Mouse (Mus musculus): ENCODE results near the gene Apoa4. TPM values are rescaled to one million over a fixed set of nuclear protein-coding genes. Genes with fewer than 3 reads are reported as not detected.

Gene Apoa4
- polyA plus RNA-seq, 1 experiment from 2014 or later = not detected

GRCm38 (mm10) chr9:46235196-46235595 is 5.3 kb upstream of the Apoa4 start:
- WGBS = 88% methylated on average over 6 of the region's 6 CpGs
- no peak for ATAC-seq

GRCm38 (mm10) chr9:46235596-46235648 is 5.1 kb upstream of the Apoa4 start, which contains the start of gene Apoc3:
Gene Apoc3, minus strand, starts transcription at chr9:46235636.
- H3K4me2 ChIP-seq (ENCODE audit: low read length) = no peak within 1 kb of the TSS
- ATAC-seq (no peak), DNase-seq (ENCODE audit: low spot score) (no peak)
- no peaks in the 10 kb centered on the region for H3K36me3 ChIP-seq (ENCODE audit: control insufficient read depth, insufficient read depth, low read length)
- no peaks in the 10 kb centered on the region for H3K27me3 ChIP-seq (replicated peaks; ENCODE audit: control insufficient read depth, insufficient read depth, low read length)
- no peak within 1 kb of the TSS for H3K9ac ChIP-seq (ENCODE audit: low read length)
- no peak within 1 kb of the TSS for H3K27ac ChIP-seq (ENCODE audit: low read depth, low read length)
- H3K4me3 ChIP-seq (ENCODE audit: low read depth, low read length) = no peak within 1 kb of the TSS
- peaks cover 2% of the 10 kb centered on the region; the same call in 1 of the 2 replicates for H3K4me1 ChIP-seq (ENCODE audit: control insufficient read depth, insufficient read depth, low read length)
- H3K9me3 ChIP-seq (replicated peaks; ENCODE audit: control insufficient read depth, low read length) = no peaks in the 10 kb centered on the region

More at GRCm38 (mm10) chr9:46235196-46235595, 5.3 kb upstream of the Apoa4 start:
- H3K4me3 ChIP-seq (ENCODE audit: low read depth, low read length) = no peak overlapping the region
- H3K9me3 ChIP-seq (replicated peaks; ENCODE audit: control insufficient read depth, low read length) = no peaks in the 10 kb centered on the region
- H3K9ac ChIP-seq (ENCODE audit: low read length) = no peak overlapping the region
- H3K4me1 ChIP-seq (ENCODE audit: control insufficient read depth, insufficient read depth, low read length) = peaks cover 4% of the 10 kb centered on the region; the same call in 1 of the 2 replicates
- no peak for DNase-seq (ENCODE audit: low spot score)
- no peak overlapping the region for H3K27ac ChIP-seq (ENCODE audit: low read depth, low read length)
- no peaks in the 10 kb centered on the region for H3K36me3 ChIP-seq (ENCODE audit: control insufficient read depth, insufficient read depth, low read length)
- no peaks in the 10 kb centered on the region for H3K27me3 ChIP-seq (replicated peaks; ENCODE audit: control insufficient read depth, insufficient read depth, low read length)
- H3K4me2 ChIP-seq (ENCODE audit: low read length) = no peak overlapping the region

GRCm38 (mm10) chr9:46235649-46236048 is 4.8 kb upstream of the Apoa4 start:
- H3K27me3 ChIP-seq (replicated peaks; ENCODE audit: control insufficient read depth, insufficient read depth, low read length) = no peaks in the 10 kb centered on the region
- ATAC-seq (no peak), DNase-seq (ENCODE audit: low spot score) (no peak)
- no peaks in the 10 kb centered on the region for H3K36me3 ChIP-seq (ENCODE audit: control insufficient read depth, insufficient read depth, low read length)
- no peaks in the 10 kb centered on the region for H3K9me3 ChIP-seq (replicated peaks; ENCODE audit: control insufficient read depth, low read length)
- WGBS = 53% methylated on average over 4 of the region's 4 CpGs
- H3K4me3 ChIP-seq (ENCODE audit: low read depth, low read length) = no peak overlapping the region
- no peak overlapping the region for H3K4me2 ChIP-seq (ENCODE audit: low read length)
- no peak overlapping the region for H3K27ac ChIP-seq (ENCODE audit: low read depth, low read length)
- H3K9ac ChIP-seq (ENCODE audit: low read length) = no peak overlapping the region
- H3K4me1 ChIP-seq (ENCODE audit: control insufficient read depth, insufficient read depth, low read length) = peaks cover under 1% of the 10 kb centered on the region; the same call in 1 of the 2 replicates

- Histone ChIP-seq H3K36me3 (ENCODE audit: control insufficient read depth, insufficient read depth, low read length) (no peaks in the 10 kb centered on the region), H3K4me1 (ENCODE audit: control insufficient read depth, insufficient read depth, low read length) (no peaks in the 10 kb centered on the region), H3K9me3 (replicated peaks; ENCODE audit: control insufficient read depth, low read length) (no peaks in the 10 kb centered on the region), H3K27ac (ENCODE audit: low read depth, low read length) (no peak overlapping the region), H3K4me3 (ENCODE audit: low read depth, low read length) (no peak overlapping the region), H3K9ac (ENCODE audit: low read length) (no peak overlapping the region), H3K4me2 (ENCODE audit: low read length) (no peak overlapping the region), H3K27me3 (replicated peaks; ENCODE audit: control insufficient read depth, insufficient read depth, low read length) (no peaks in the 10 kb centered on the region)
- DNase-seq (ENCODE audit: low spot score) = no peak
- WGBS = 87% methylated on average over 7 of the region's 7 CpGs
- no peak for ATAC-seq
These were observed 1.6 kb upstream of the Apoa4 start for GRCm38 (mm10) chr9:46238850-46239249.

- no peaks in the 10 kb centered on the region for H3K36me3 ChIP-seq (ENCODE audit: control insufficient read depth, insufficient read depth, low read length)
- DNase-seq (ENCODE audit: low spot score) = no peak
- H3K4me3 ChIP-seq (ENCODE audit: low read depth, low read length) = no peak overlapping the region
- WGBS = 84% methylated on average over 2 of the region's 2 CpGs
- no peaks in the 10 kb centered on the region for H3K9me3 ChIP-seq (replicated peaks; ENCODE audit: control insufficient read depth, low read length)
- H3K4me1 ChIP-seq (ENCODE audit: control insufficient read depth, insufficient read depth, low read length) = no peaks in the 10 kb centered on the region
- H3K4me2 ChIP-seq (ENCODE audit: low read length) = no peak overlapping the region
- H3K27ac ChIP-seq (ENCODE audit: low read depth, low read length) = no peak overlapping the region
- H3K27me3 ChIP-seq (replicated peaks; ENCODE audit: control insufficient read depth, insufficient read depth, low read length) = no peaks in the 10 kb centered on the region
- no peak overlapping the region for H3K9ac ChIP-seq (ENCODE audit: low read length)
- no peak for ATAC-seq
These were observed 1.3 kb downstream of the Apoa4 start for GRCm38 (mm10) chr9:46241818-46242217.

- Histone ChIP-seq H3K9ac (ENCODE audit: low read length) (no peak overlapping the region), H3K4me2 (ENCODE audit: low read length) (no peak overlapping the region), H3K27ac (ENCODE audit: low read depth, low read length) (no peak overlapping the region), H3K36me3 (ENCODE audit: control insufficient read depth, insufficient read depth, low read length) (no peaks in the 10 kb centered on the region), H3K27me3 (replicated peaks; ENCODE audit: control insufficient read depth, insufficient read depth, low read length) (no peaks in the 10 kb centered on the region), H3K4me3 (ENCODE audit: low read depth, low read length) (no peak overlapping the region), H3K9me3 (replicated peaks; ENCODE audit: control insufficient read depth, low read length) (no peaks in the 10 kb centered on the region), H3K4me1 (ENCODE audit: control insufficient read depth, insufficient read depth, low read length) (no peaks in the 10 kb centered on the region)
- WGBS = 66% methylated on average over 4 of the region's 4 CpGs
- DNase-seq (ENCODE audit: low spot score) (no peak), ATAC-seq (no peak)
These were observed 2.6 kb downstream of the Apoa4 start for GRCm38 (mm10) chr9:46243122-46243521.

GRCm38 (mm10) chr9:46243584-46243983 is 3.1 kb downstream of the Apoa4 start:
- H3K4me1 ChIP-seq (ENCODE audit: control insufficient read depth, insufficient read depth, low read length) = no peaks in the 10 kb centered on the region
- no peak overlapping the region for H3K27ac ChIP-seq (ENCODE audit: low read depth, low read length)
- H3K9ac ChIP-seq (ENCODE audit: low read length) = no peak overlapping the region
- ATAC-seq (no peak), DNase-seq (ENCODE audit: low spot score) (no peak)
- H3K36me3 ChIP-seq (ENCODE audit: control insufficient read depth, insufficient read depth, low read length) = no peaks in the 10 kb centered on the region
- H3K9me3 ChIP-seq (replicated peaks; ENCODE audit: control insufficient read depth, low read length) = no peaks in the 10 kb centered on the region
- H3K4me3 ChIP-seq (ENCODE audit: low read depth, low read length) = no peak overlapping the region
- 37% methylated on average over 8 of the region's 8 CpGs for WGBS
- H3K4me2 ChIP-seq (ENCODE audit: low read length) = no peak overlapping the region
- H3K27me3 ChIP-seq (replicated peaks; ENCODE audit: control insufficient read depth, insufficient read depth, low read length) = no peaks in the 10 kb centered on the region

GRCm38 (mm10) chr9:46246752-46247324 is 6.3 kb downstream of the Apoa4 start:
- no peak overlapping the region for H3K4me2 ChIP-seq (ENCODE audit: low read length)
- H3K27ac ChIP-seq (ENCODE audit: low read depth, low read length) = no peak overlapping the region
- 25% methylated on average over 11 of the region's 11 CpGs for WGBS
- H3K9me3 ChIP-seq (replicated peaks; ENCODE audit: control insufficient read depth, low read length) = no peaks in the 10 kb centered on the region
- no peak overlapping the region for H3K4me3 ChIP-seq (ENCODE audit: low read depth, low read length)
- H3K4me1 ChIP-seq (ENCODE audit: control insufficient read depth, insufficient read depth, low read length) = no peaks in the 10 kb centered on the region
- H3K27me3 ChIP-seq (replicated peaks; ENCODE audit: control insufficient read depth, insufficient read depth, low read length) = no peaks in the 10 kb centered on the region
- peak; percentile 94 for DNase-seq (ENCODE audit: low spot score)
- peak; percentile 77 for ATAC-seq
- no peaks in the 10 kb centered on the region for H3K36me3 ChIP-seq (ENCODE audit: control insufficient read depth, insufficient read depth, low read length)
- H3K9ac ChIP-seq (ENCODE audit: low read length) = no peak overlapping the region

- H3K4me1 ChIP-seq (ENCODE audit: control insufficient read depth, insufficient read depth, low read length) = no peaks in the 10 kb centered on the region
- 91% methylated on average over 7 of the region's 7 CpGs for WGBS
- no peak overlapping the region for H3K9ac ChIP-seq (ENCODE audit: low read length)
- no peak overlapping the region for H3K27ac ChIP-seq (ENCODE audit: low read depth, low read length)
- ATAC-seq (no peak), DNase-seq (ENCODE audit: low spot score) (no peak)
- no peak overlapping the region for H3K4me3 ChIP-seq (ENCODE audit: low read depth, low read length)
- H3K4me2 ChIP-seq (ENCODE audit: low read length) = no peak overlapping the region
- no peaks in the 10 kb centered on the region for H3K27me3 ChIP-seq (replicated peaks; ENCODE audit: control insufficient read depth, insufficient read depth, low read length)
- H3K9me3 ChIP-seq (replicated peaks; ENCODE audit: control insufficient read depth, low read length) = no peaks in the 10 kb centered on the region
- no peaks in the 10 kb centered on the region for H3K36me3 ChIP-seq (ENCODE audit: control insufficient read depth, insufficient read depth, low read length)
These were observed 15.7 kb downstream of the Apoa4 start for GRCm38 (mm10) chr9:46256177-46256576.
